Mouse (Mus musculus) cerebellum, adult 2 months (tissue): ENCODE results near the gene Atg4d.

ENCODE experiments used
- CTCF ChIP-seq: fragments of 200-500 bp; IDR thresholded peaks from 2 replicates; pipeline ENCODE4 v1.5.1; 2011; ENCODE audit warnings: low read depth, mild to moderate bottlenecking, control low read depth, low read length, moderate library complexity, borderline replicate concordance; ENCODE audit not compliant: insufficient read depth
- POLR2A ChIP-seq: fragments of 200-500 bp; IDR thresholded peaks from 2 replicates; pipeline ENCODE4 v1.6.1; 2011; ENCODE audit warnings: low read length, control low read depth, borderline replicate concordance; ENCODE audit not compliant: insufficient read depth

DNA sequence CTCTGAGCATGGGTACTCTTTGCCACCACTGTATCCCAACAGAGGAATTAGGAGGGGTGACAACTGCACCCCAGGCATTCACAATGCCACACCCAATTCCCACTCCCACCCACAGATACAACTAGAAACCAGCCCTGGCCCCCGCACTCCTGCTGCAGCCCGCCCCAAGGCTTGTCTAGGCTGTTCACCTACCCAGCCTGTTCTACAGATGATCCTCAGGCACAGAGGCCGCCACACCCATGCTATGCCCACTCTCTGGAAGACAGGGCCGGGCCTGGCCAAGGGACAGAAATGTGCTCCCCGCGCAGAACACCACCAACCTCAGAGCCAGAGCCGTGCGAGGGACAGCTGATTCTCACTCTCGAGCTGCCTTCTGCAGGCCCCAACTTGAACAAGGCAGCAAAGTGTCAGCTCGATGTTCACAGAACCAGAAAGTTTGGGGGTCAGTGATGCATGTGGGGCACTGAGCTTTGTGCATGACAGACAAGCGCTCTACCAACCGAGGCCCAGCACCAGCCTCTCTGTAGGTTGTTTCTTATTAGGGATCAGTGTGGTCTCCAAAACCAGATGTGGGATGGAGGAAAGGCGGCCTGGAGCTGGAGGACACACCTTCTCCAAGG lies 13.9 kb upstream of the Atg4d start:
- TF ChIP-seq POLR2A, result no peak
- no peak for TF ChIP-seq CTCF
